In genomic region chr6:127868546-127868945, GRCm38 (mm10) we compare ENCODE assay signal across 23 mouse cellular contexts. TPM values are rescaled to one million over a fixed set of nuclear protein-coding genes. Genes with fewer than 3 reads are reported as not detected.
DNase-seq lines count a peak whose midpoint lies in the region.
"Had no signal": no experiment of that assay in that cellular context is flagged by ENCODE, and none has a peak within 500 bp of the region (broad histone marks: within the 10 kb centered on the region; RNA-seq: fewer than 3 reads in every experiment).

No protein-coding gene starts in this region.

- WGBS in embryonic facial prominence, embryonic 10.5 days, result 57% methylated on average over 8 of the region's 8 CpGs
- WGBS in limb, embryonic 10.5 days, result 58% methylated on average over 8 of the region's 8 CpGs

- H3K27ac ChIP-seq in embryonic facial prominence, embryonic 10.5 days (replicated peaks), result peak overlapping the region; percentile 90
- H3K27ac ChIP-seq in limb, embryonic 10.5 days, result peak overlapping the region; percentile 92
- H3K27ac ChIP-seq: forebrain, embryonic 15.5 days; hindbrain, embryonic 15.5 days had no signal

- H3K36me3 ChIP-seq in embryonic facial prominence, embryonic 10.5 days (replicated peaks), result no peaks in the 10 kb centered on the region
- H3K36me3 ChIP-seq in limb, embryonic 10.5 days, result no peaks in the 10 kb centered on the region
- H3K36me3 ChIP-seq: embryonic facial prominence, embryonic 15.5 days; forebrain, embryonic 15.5 days; G1E; hindbrain, embryonic 15.5 days had no signal

- no peaks in the 10 kb centered on the region for H3K9me3 ChIP-seq in embryonic facial prominence, embryonic 10.5 days
- no peaks in the 10 kb centered on the region for H3K9me3 ChIP-seq in limb, embryonic 10.5 days (replicated peaks)
- H3K9me3 ChIP-seq: embryonic facial prominence, embryonic 15.5 days; forebrain, embryonic 15.5 days; hindbrain, embryonic 15.5 days had no signal

- H3K4me1 ChIP-seq in embryonic facial prominence, embryonic 10.5 days, result peaks cover 39% of the 10 kb centered on the region
- H3K4me1 ChIP-seq in limb, embryonic 10.5 days, result peaks cover 42% of the 10 kb centered on the region
- H3K4me1 ChIP-seq: hindbrain, embryonic 15.5 days had no signal

- intact Hi-C loops in heart, postnatal 10 days (cut with DNase I), result no loop called here

- DNase-seq in embryo, embryonic 10 days (ENCODE audit: low spot score), result peak; percentile 53
- DNase-seq in embryo, embryonic 11 days, result no peak
- peak; percentile 85 for DNase-seq in heart, adult 11 months
- no peak for DNase-seq in heart, postnatal 10 days
- peak; percentile 40 for DNase-seq in embryonic facial prominence, embryonic 10.5 days (ENCODE audit: low spot score)
- DNase-seq in limb, embryonic 10.5 days (ENCODE audit: low spot score), result no peak
- DNase-seq in ovary, postnatal 14 days (ENCODE audit: low spot score), result no peak
- DNase-seq: adrenal gland, adult 8-10 months; B cell, adult 2 months; cerebellum, adult 11 months; cerebellum, adult 8-10 months; cerebellum, postnatal 14 days; gastrocnemius, postnatal 14 days; heart, postnatal 14 days had no signal

- no peak overlapping the region for H3K4me3 ChIP-seq in embryonic facial prominence, embryonic 10.5 days
- no peak overlapping the region for H3K4me3 ChIP-seq in limb, embryonic 10.5 days
- H3K4me3 ChIP-seq: embryonic facial prominence, embryonic 15.5 days; erythroblast, embryonic 14.5 days; forebrain, embryonic 15.5 days; hindbrain, embryonic 15.5 days had no signal

- H3K27me3 ChIP-seq in embryonic facial prominence, embryonic 10.5 days (replicated peaks; ENCODE audit: low read depth, poor library complexity, severe bottlenecking), result no peaks in the 10 kb centered on the region
- no peaks in the 10 kb centered on the region for H3K27me3 ChIP-seq in limb, embryonic 10.5 days (ENCODE audit: low read depth, poor library complexity, severe bottlenecking)
- H3K27me3 ChIP-seq: embryonic facial prominence, embryonic 15.5 days; forebrain, embryonic 15.5 days; hindbrain, embryonic 15.5 days had no signal

RNA-seq across cellular contexts. Expression of gene Tspan11, which starts 18.8 kb away (rescaled TPM):
- total RNA-seq in heart, postnatal 10 days (2021), result 1 to 10 TPM; 4.7 to 4.9 TPM
- 3.9 and 6.9 TPM in 2 replicates for polyA plus RNA-seq in embryonic facial prominence, embryonic 10.5 days (2016; fragmentation: Nextera tagmentation; extraction: Ambion mirVana)
- polyA plus RNA-seq in limb, embryonic 10.5 days (2016; fragmentation: Nextera tagmentation; extraction: Ambion mirVana), result 2.1 and 9.2 TPM in 2 replicates
- total RNA-seq: common myeloid progenitor, adult 5-6 weeks; granulocyte monocyte progenitor cell, adult 5-6 weeks; hematopoietic stem cell, adult 5-6 weeks had no signal
- polyA plus RNA-seq: CD4-positive, CD25-positive, alpha-beta regulatory T cell, adult 4 months; erythroblast, embryonic 14.5 days; G1E had no signal

Comparison
In these comparisons a context has a peak if more than half of its experiments do, and no peak if none do; other contexts are left out.
1. DNase-seq: peak in embryo, embryonic 10 days (single experiment), heart, adult 11 months (single experiment) and embryonic facial prominence, embryonic 10.5 days (single experiment); none in embryo, embryonic 11 days (single experiment), heart, postnatal 10 days (0 of 2), limb, embryonic 10.5 days (single experiment) and ovary, postnatal 14 days (single experiment).